Mouse (Mus musculus): Measurements from ENCODE around the gene Zfp592. TPM values are rescaled to one million over a fixed set of nuclear protein-coding genes. Genes with fewer than 3 reads are reported as not detected.

The Zfp592 gene
- total and polyA plus RNA-seq, 3 experiments, result 12.9 to 33.0 TPM; not detected in 1

- H3K27ac ChIP-seq (ENCODE audit: control insufficient read depth, low read depth, low read length), result no peak overlapping the region
- H3K79me2 ChIP-seq (ENCODE audit: control insufficient read depth, insufficient read depth, low read length, poor library complexity), result peaks cover 2% of the 10 kb centered on the region; the same call in 1 of the 2 replicates
- no peaks in the 10 kb centered on the region for H3K9me3 ChIP-seq (replicated peaks; ENCODE audit: insufficient read depth, low read length)
- H3K27me3 ChIP-seq (ENCODE audit: control insufficient read depth in 1 of 2, insufficient read depth in 2 of 2, low read length in 2 of 2), result no peaks in the 10 kb centered on the region
- no peak overlapping the region for H3K9ac ChIP-seq (ENCODE audit: control insufficient read depth, low read depth, low read length, poor library complexity, severe bottlenecking)
- H3K4me3 ChIP-seq (ENCODE audit: control insufficient read depth in 1 of 2, insufficient read depth in 1 of 2, low read depth in 2 of 2, low read length in 2 of 2), result no peak overlapping the region
- no peaks in the 10 kb centered on the region for H3K4me1 ChIP-seq (ENCODE audit: control insufficient read depth in 1 of 2, insufficient read depth in 2 of 2, low read length in 2 of 2)
- no peak for DNase-seq (ENCODE audit: low read depth, low spot score)
- TF ChIP-seq GABPA (IDR thresholded peaks at IDR 0.05; ENCODE audit: low read depth, low read length) (no peak), EP300 (IDR thresholded peaks at IDR 0.05; ENCODE audit: low read depth in 1 of 2, low read length in 2 of 2) (no peak), TAL1 (IDR thresholded peaks at IDR 0.05; ENCODE audit: low read length) (no peak), POLR2AphosphoS2 (IDR thresholded peaks at IDR 0.05; ENCODE audit: low read length) (no peak), NELFE (IDR thresholded peaks at IDR 0.05; ENCODE audit: low read depth, low read length) (no peak)
- H3K36me3 ChIP-seq (ENCODE audit: control insufficient read depth in 1 of 2, insufficient read depth in 2 of 2, low read length in 2 of 2), result peaks cover 0 to 12% of the 10 kb centered on the region in 2 experiments; a peak in 2 of 4 replicates
Measured at GRCm38 (mm10) chr7:81025751-81026150, 32.3 kb downstream of the Zfp592 start.

- Histone ChIP-seq H3K27me3 (ENCODE audit: control insufficient read depth in 1 of 2, insufficient read depth in 2 of 2, low read length in 2 of 2) (no peaks in the 10 kb centered on the region), H3K79me2 (ENCODE audit: control insufficient read depth, insufficient read depth, low read length, poor library complexity) (no peaks in the 10 kb centered on the region), H3K4me3 (ENCODE audit: control insufficient read depth in 1 of 2, insufficient read depth in 1 of 2, low read depth in 2 of 2, low read length in 2 of 2) (no peak overlapping the region), H3K4me1 (ENCODE audit: control insufficient read depth in 1 of 2, insufficient read depth in 2 of 2, low read length in 2 of 2) (no peaks in the 10 kb centered on the region), H3K9me3 (replicated peaks; ENCODE audit: insufficient read depth, low read length) (no peaks in the 10 kb centered on the region), H3K9ac (ENCODE audit: control insufficient read depth, low read depth, low read length, poor library complexity, severe bottlenecking) (no peak overlapping the region), H3K36me3 (ENCODE audit: control insufficient read depth in 1 of 2, insufficient read depth in 2 of 2, low read length in 2 of 2) (peaks cover 0 to 2% of the 10 kb centered on the region in 2 experiments; a peak in 2 of 4 replicates), H3K27ac (ENCODE audit: control insufficient read depth, low read depth, low read length) (no peak overlapping the region)
- DNase-seq (ENCODE audit: low read depth, low spot score), result no peak
- TF ChIP-seq MYC (IDR thresholded peaks at IDR 0.05; ENCODE audit: low read depth, low read length) (no peak), MXI1 (IDR thresholded peaks at IDR 0.05; ENCODE audit: low read depth, low read length) (no peak), NRF1 (IDR thresholded peaks at IDR 0.05; ENCODE audit: insufficient read depth, low read depth, low read length, poor library complexity, severe bottlenecking) (no peak), GABPA (IDR thresholded peaks at IDR 0.05; ENCODE audit: low read depth, low read length) (no peak), ETS1 (IDR thresholded peaks at IDR 0.05; ENCODE audit: low read depth, low read length) (no peak), E2F4 (IDR thresholded peaks at IDR 0.05; ENCODE audit: borderline replicate concordance, low read depth, low read length) (no peak), SMC3 (IDR thresholded peaks at IDR 0.05; ENCODE audit: low read depth, low read length) (no peak), USF1 (IDR thresholded peaks at IDR 0.05; ENCODE audit: low read depth, low read length) (no peak), ELF1 (IDR thresholded peaks at IDR 0.05; ENCODE audit: low read depth, low read length) (no peak)
Measured at GRCm38 (mm10) chr7:81039711-81040110, 46.2 kb downstream of the Zfp592 start.

- Histone ChIP-seq H3K4me1 (ENCODE audit: control insufficient read depth in 1 of 2, insufficient read depth in 2 of 2, low read length in 2 of 2) (no peaks in the 10 kb centered on the region), H3K4me3 (ENCODE audit: control insufficient read depth in 1 of 2, insufficient read depth in 1 of 2, low read depth in 2 of 2, low read length in 2 of 2) (no peak overlapping the region), H3K79me2 (ENCODE audit: control insufficient read depth, insufficient read depth, low read length, poor library complexity) (no peaks in the 10 kb centered on the region), H3K9me3 (replicated peaks; ENCODE audit: insufficient read depth, low read length) (no peaks in the 10 kb centered on the region), H3K27me3 (ENCODE audit: control insufficient read depth in 1 of 2, insufficient read depth in 2 of 2, low read length in 2 of 2) (no peaks in the 10 kb centered on the region), H3K36me3 (ENCODE audit: control insufficient read depth in 1 of 2, insufficient read depth in 2 of 2, low read length in 2 of 2) (peaks cover 0 to 1% of the 10 kb centered on the region in 2 experiments; a peak in 1 of 4 replicates), H3K27ac (ENCODE audit: control insufficient read depth, low read depth, low read length) (no peak overlapping the region), H3K9ac (ENCODE audit: control insufficient read depth, low read depth, low read length, poor library complexity, severe bottlenecking) (no peak overlapping the region)
- DNase-seq (ENCODE audit: low read depth, low spot score), result no peak
- TF ChIP-seq RAD21 (IDR thresholded peaks at IDR 0.05; ENCODE audit: low read depth, low read length), result no peak
- no peak for TF ChIP-seq MAZ (IDR thresholded peaks at IDR 0.05; ENCODE audit: low read depth, low read length)
- no peak for TF ChIP-seq KAT2A (conservative IDR thresholded peaks at IDR 0.05; ENCODE audit: low read depth, low read length)
- no peak for TF ChIP-seq GABPA (IDR thresholded peaks at IDR 0.05; ENCODE audit: low read depth, low read length)
- no peak for TF ChIP-seq BHLHE40 (IDR thresholded peaks at IDR 0.05; ENCODE audit: borderline replicate concordance, low read depth, low read length)
- no peak for TF ChIP-seq MAFK (IDR thresholded peaks at IDR 0.05; ENCODE audit: borderline replicate concordance, low read depth, low read length)
- no peak for TF ChIP-seq SMC3 (IDR thresholded peaks at IDR 0.05; ENCODE audit: low read depth, low read length)
- no peak for TF ChIP-seq USF1 (IDR thresholded peaks at IDR 0.05; ENCODE audit: low read depth, low read length)
- TF ChIP-seq TBP (IDR thresholded peaks at IDR 0.05; ENCODE audit: low read depth, low read length), result no peak
- TF ChIP-seq ELF1 (IDR thresholded peaks at IDR 0.05; ENCODE audit: low read depth, low read length), result no peak
- no peak for TF ChIP-seq MYC (IDR thresholded peaks at IDR 0.05; ENCODE audit: low read depth, low read length)
- no peak for TF ChIP-seq ZMIZ1 (IDR thresholded peaks at IDR 0.05; ENCODE audit: low read depth, low read length)
- TF ChIP-seq ZKSCAN1 (IDR thresholded peaks at IDR 0.05; ENCODE audit: low read depth, low read length), result no peak
- no peak for TF ChIP-seq POLR2AphosphoS2 (IDR thresholded peaks at IDR 0.05; ENCODE audit: low read length)
- TF ChIP-seq SIN3A (IDR thresholded peaks at IDR 0.05; ENCODE audit: low read length), result no peak
Measured at GRCm38 (mm10) chr7:81043023-81043620, 49.6 kb downstream of the Zfp592 start.

Data from MEL (cell line).